Mouse (Mus musculus) cerebellum, adult 9-10 months (tissue): ENCODE results near the gene Pfdn2.

Source experiments
- DNase-seq: peaks from one replicate; pipeline ENCODE4 v3.0.0; 2022

Gene Pfdn2

DNA sequence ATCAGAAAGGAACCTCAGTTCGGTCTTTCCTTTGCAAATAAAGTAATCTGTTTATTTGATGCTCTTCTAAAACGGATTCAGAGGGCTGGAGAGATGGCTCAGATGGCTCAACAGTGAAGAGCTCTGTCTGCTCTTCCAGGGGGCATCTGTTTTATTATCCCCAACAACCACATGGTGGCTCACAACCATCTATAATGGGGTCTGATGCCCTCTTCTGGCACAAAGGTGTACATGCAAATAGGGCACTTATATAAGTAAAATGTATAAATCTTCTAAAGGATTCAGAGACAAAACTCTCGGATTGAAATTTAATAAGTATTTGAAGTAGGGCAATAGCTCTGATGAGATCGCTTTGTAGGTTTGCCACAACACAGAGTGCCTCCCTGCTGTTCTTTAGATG is 13.0 kb downstream of the Pfdn2 start:
- peak; percentile 69 for DNase-seq

DNA sequence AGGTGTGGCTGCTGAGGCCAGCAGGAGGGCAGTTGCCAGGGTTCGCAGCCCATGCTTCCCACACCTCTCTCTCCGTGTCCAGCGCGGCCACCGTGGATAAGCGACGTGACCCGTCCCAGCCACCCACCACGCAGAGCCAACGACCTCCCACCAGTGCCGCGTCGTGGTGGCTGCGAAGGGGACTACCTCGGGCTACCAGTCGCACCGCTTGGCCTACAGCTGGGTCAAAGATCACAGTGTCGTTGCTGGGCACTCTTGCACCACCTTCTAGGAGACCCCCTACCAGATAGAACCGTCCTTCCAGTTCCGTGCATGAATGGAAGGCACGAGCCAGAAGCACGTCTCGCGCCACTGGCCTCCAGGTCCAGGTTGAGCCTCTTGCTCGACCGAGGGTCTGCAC is 14.8 kb downstream of the Pfdn2 start:
- no peak for DNase-seq

DNA sequence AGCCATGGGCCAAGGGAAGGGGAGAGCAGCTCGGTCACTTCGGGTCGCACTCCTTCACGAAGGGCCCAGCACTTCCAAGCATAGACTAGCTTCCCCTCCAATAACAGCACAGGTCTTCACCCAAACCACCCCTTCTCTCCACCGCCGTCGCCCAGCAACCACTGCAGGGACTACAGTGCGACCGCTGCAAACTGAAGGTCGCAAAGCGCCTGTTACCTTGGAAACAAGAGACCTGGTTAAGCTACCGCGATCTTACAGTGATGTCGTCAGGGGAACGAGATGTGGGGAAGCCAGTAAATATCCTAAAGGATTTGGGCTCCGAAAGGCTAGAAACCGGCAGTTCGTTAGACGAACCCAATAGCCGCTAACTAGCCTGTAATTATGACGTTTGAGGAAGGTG is 15.2 kb downstream of the Pfdn2 start, which contains the start of gene Klhdc9:
Klhdc9 (minus strand) TSS at position 143 of the 400 bp plus-strand sequence.
- DNase-seq: peak; percentile 92

DNA sequence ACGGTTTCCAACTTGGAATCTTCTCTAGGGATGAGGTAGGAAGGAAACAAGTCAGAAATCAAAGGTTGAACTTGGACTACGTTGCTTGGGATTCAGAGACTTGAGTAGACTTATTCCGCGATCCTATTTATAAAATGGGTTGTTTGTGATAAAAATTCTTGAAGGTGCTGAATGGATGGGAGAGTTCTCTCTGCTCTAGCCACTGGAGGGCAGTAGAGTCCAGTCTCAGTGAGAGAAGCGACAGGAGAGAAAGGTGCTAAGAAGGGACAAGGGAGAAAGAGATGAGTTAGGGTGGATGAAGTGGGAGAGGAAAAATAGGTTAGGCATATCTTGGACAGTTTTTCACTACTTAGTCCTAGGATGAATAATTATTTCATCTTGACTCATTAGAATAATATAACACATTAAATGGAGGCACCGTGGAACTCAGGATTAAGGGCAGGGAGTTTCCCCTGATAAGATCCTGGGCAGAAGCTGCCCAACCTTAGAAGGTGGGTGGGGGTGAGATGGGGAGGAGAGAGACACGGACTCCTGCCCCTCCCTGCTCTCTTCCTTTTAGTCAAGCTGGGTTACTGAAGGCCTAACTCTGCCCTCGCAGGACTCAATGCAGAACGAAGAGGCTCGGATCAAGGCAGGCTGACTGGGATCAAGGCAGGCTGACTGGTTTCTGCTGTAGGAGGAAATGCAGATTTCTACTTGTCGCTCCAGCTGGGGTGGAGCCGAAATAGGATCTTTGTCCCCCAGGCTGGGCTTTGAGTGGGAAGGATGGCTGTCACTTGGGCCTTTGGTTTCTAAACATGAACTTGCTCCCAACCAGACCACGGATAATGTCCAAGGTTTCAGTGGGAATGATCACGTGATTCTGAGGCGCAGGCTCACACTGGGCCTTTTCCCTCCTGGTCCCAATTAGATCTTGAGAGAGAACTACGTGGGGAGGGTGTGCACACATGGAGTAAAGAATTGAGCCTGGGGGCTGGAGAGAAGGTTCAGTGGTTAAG is 15.9 kb downstream of the Pfdn2 start:
- DNase-seq: peak; percentile 89

DNA sequence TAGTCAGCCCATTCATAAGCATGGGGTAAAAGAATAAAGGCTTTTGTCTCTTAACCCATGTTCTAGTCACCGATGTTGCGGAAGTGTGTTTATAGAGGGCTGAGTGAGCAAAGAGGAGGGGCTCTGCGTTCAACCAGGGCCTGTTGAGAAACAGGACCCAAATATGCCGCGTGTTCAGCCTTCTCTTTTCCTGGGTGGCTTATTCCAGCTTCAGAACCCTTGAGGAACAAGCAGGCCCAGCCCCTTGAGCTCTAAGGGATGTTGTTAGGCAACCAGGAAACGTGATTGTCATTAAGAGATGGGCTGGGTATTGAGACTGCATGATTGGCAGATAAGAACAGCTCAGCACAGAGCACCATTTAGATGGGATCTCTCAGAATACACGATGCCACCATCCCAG is 20.5 kb downstream of the Pfdn2 start:
- no peak for DNase-seq

DNA sequence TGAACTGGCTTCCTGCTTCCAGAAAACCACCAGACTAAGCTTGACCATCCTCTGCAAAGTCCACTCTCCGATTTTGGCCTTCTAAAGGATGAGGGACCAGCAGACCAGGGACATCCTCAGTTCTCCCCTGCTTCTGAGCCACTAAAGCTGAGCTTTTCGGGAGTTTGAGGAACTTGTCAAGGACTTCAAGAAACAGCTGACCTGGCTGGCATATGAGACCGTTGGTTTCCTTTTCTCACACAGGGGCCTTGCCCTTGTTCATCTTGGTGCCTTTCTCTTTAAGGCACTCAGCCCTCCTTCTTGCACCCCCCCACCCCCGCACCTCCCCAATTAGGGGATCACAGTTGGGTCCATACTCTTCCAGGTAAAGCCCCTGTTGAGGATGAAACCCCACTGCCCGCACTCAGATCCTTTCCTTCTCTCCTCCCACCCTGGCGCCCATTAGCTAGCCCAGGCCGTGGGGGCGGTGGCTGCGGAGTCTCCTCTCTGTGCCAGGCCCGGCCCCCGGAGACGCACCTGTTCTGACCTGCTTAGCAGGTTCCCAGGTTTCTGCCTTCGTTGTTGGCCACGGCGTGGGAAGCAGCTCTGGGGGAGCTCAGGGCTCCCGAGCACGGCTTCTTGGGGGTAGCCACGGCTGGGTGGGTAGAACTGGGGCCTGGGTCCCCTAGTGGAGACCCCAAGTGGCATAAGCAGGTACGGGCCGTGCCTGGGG is 24.5 kb downstream of the Pfdn2 start, which contains the start of gene Nectin4:
Nectin4 (plus strand) TSS at position 255 of the 712 bp plus-strand sequence.
- DNase-seq: no peak

DNA sequence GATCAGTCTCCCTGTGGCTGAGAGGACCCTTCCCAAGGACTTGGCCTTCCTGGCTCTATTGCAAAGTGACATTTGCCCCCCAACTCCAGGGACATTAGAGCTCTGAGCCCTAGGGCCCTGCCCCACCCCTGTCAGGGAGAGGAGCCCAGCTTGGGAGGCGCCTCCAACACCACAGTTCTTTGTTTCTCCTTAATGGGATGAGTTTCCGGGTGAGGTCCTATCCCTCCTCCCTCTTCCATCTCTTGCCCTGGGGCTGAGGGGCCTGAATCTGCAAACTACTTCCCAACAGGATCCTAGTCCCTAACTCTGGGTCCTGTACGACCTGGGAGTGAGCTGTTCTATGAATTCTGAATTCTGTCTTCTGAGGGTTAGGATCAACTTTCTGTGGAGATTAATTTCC is 27.4 kb downstream of the Pfdn2 start:
- no peak for DNase-seq

DNA sequence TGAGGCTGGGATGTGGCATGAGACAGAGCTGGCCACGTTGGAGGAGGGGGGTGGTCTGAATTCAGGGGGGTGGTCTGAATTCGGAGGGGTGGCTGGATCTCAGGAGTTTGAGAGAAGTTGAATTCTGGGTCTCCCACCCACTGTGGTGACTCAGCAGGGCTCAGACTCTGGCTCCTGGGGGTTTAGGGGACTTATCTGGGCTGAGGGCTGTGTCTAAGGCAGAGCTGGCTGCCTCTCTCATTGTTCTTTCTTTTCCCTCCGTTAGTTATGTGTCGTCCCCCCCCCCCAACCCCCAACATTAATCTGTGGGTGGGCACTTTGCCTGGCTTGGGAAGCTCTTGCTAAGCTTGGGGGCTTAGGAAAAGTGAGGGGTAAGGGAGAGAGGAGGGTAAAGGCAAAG is 28.5 kb downstream of the Pfdn2 start:
- DNase-seq: no peak

DNA sequence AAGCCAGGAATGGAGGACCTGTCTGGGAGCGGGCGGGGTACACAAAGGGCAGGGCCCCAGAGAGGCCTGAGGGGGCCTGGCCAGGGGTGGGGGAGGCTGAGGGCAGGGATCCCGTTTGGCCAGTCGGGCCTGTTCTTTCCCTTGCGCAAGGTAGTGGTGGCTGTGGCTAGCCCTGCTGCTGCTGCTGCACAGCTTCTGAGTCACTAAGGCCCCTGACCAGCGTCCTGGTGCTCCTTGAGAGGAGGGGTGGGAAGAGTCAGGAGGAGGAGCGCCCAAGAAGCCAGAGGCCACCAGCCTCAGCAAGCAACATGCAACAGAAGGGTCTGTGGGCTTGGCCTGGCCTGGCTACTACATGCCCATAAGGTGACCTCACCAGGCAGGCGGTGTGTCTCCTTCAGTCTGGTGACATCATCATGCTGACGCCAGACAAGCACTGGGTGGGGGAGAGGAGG is 30.2 kb downstream of the Pfdn2 start:
- no peak for DNase-seq

DNA sequence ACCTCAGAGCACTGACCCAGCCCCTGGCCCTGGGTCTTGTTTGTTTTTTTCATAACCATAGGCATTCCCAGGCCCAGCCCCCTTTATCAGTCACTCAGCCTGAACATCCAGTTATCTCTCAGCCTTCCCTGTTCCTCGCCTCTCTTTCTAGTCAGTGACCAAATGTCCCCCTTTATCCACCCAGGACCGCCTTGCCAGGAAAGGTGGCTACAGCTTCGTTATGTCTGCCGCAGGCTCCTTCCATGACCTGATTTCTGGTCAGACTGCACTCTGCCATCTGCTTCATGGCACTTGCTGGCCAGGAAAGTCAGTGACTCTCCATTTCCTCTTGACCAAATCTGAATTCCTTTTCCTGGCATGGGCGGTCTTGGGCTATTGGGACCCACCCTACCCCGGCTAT is 32.8 kb downstream of the Pfdn2 start:
- peak; percentile 74 for DNase-seq

DNA sequence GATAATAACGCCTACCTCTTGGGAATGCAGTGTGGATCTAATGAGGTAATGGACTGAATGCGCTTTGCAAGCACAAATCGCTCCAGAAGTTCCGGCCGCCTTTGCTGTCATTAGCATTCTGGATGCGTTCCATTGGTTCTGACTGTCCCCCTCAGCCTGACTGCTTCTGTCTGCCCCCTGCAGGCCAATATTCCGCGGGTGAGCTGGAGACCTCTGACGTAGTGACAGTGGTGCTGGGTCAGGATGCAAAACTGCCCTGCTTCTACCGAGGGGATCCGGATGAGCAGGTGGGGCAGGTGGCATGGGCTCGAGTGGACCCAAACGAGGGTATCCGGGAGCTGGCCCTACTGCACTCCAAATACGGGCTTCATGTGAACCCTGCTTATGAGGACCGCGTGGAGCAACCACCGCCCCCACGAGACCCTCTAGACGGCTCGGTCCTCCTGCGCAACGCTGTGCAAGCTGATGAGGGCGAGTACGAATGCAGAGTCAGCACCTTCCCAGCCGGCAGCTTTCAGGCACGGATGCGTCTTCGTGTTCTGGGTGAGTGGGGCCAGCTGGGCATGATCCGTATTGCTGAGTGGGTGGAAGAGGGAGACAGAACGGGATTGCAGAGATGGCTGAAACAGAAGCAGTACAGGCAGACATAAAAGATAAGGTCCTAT is 34.6 kb downstream of the Pfdn2 start:
- DNase-seq: peak; percentile 93

DNA sequence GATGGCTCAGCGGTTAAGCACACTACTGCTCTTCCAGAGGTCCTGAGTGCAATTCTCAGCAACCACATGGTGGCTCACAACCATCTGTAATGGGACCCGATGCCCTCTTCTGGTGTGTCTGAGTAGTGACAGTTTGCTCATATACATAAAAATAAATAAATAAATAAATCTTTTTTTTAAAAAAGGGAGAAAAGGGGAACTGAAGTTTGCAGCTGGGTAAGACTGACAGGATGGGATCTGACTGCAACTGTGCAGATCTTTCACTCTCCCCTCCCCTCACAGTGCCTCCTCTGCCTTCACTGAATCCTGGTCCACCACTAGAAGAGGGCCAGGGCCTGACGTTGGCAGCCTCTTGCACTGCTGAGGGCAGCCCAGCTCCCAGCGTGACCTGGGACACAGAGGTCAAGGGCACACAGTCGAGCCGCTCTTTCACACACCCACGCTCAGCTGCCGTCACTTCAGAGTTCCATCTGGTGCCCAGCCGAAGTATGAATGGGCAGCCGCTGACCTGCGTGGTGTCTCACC is 36.7 kb downstream of the Pfdn2 start:
- DNase-seq: no peak

DNA sequence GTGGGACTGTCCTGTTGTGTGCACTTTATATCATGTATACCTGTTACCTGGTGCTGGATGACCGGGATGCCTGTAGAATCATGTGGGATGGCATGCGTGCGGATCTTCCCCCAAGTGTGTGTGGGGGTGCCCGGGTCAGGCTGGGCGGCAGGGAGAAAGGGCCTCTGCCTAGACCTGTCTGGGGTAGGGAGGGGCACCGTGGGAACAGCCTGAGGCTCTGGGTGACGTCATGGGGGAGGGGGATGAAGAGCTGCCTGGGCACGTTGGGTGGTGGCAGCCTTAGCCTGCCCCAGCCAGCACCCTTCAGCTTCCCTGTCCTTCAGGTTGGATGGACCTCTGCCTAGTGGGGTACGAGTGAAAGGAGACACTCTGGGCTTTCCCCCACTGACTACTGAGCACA is 38.9 kb downstream of the Pfdn2 start:
- DNase-seq: no peak

DNA sequence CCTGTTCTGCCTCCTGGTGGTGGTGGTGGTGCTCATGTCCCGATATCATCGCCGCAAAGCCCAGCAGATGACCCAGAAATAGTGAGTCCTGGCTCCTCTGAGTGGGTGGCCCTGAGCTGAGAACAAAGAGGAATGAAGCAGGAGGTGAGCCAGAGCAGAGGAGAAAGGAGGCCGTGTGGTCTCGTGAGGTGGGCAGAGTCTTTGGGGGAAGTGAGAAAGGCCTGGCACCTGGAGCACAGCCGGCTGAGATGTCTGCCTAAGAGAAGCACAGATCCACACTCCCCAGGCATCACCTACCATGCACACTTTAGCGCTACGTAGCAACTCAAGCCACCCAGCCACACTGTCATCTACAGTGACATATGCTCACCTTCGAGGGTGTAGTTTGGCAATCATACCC is 39.7 kb downstream of the Pfdn2 start:
- no peak for DNase-seq

DNA sequence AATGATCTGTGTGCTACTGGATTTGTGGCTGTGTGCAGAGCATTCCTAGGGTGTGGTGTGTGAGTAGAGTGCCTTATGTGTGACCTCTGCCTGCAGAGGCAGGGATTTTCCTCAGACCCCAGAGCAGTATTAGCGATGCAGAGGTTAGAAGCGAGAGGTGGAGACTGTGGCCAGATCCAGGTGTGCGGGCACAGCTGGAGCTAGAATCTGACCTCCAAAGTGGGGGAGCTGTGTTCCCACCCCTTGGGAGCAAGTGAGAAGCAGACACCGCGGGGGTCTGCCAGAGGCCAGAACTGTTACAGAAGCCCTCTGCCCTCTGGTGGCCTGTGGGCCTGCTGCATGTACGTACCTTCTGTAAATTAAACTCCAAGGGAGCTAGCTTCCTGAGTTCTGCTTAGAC is 41.6 kb downstream of the Pfdn2 start:
- no peak for DNase-seq

DNA sequence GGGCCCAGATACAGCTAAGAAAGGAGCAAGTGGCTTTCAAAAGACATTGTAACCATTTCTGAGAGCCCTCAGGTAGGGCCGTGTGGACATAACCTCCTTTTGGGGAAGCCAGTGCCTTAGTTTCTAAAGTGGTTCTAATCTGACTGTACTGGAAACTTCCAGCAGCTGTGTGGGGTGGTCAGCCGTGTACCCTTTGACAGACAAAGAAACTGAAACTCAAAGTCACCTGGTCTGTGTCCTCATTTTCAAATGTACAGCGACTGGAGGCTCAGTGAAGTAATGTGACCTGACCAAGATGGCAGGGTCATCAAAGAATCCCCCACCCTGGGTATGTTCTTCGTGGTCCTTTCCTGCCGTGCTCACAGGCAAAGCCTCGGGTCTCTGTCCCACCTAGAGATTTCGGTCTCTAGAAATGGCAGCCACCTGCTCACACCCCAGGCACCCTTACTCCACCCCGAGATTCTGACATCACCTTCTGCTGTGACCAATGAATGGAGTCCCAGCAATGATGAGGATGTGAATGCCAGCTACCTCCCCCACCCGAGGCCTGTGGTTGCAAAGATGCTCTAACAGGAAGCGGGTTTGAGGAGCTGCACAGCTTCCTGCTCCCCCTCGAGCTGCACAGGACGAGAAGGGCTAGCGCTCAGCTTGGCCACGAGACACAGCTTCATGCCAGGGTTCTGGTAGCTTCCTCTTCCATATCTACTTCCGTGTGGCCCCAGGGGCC is 43.1 kb downstream of the Pfdn2 start, which contains the start of gene Arhgap30:
Arhgap30 (plus strand) TSS at position 579 of the 727 bp plus-strand sequence.
- DNase-seq: no peak

DNA sequence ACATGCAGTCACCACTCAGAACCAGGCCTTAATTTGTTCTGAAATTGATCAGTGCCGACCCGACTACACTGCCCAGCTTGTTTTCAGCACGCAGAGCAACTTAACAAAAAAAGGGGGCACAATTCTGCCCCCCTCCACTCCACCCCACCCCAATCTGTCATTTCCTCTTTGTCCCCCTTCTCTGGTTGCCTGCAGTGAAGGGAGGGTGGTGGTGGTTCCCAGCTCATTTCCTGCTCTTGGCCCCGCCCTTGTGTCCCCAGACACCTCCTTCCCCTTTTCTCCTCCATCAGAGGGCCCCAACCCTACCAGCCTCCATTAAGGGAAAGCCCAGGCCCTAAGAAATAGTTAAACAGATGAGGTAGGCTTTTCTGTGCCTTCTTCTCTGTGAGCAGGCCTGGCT is 44.6 kb downstream of the Pfdn2 start:
- no peak for DNase-seq

DNA sequence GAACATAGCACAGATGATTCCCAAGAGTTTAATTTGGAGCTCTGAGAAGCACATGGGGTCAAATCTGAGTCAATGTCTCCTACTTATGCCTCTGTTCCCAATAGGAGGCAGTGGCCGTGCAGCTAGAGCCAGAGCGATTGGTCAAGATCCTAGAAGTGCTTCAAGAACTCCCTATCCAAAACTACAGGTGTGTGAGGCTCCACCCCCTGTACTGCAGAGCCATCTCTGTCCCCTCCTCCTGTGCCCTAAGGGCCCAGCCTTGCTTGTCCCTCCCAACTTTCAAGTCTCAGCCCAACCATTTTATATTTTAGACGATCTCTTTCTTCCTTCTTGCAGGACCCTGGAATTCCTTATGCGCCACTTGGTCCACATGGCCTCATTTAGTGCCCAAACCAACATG is 56.4 kb downstream of the Pfdn2 start:
- DNase-seq: no peak

DNA sequence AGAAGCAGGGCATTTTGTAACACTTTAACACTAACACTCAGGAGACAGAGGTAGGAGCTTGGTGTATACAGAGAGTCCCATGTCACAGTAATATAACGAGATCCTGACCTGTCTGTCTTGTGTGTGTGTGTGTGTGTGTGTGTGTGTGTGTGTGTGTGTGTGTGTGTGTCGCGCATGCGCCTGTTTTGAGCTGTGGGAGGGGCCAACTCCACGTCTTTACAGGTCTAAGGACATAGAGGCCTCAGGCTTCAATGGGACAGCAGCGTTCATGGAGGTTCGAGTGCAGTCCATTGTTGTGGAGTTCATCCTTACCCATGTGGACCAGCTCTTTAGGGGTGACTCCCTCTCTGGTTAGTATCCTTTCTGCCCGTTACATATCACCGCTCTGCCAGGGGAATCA is 57.5 kb downstream of the Pfdn2 start:
- DNase-seq: no peak

DNA sequence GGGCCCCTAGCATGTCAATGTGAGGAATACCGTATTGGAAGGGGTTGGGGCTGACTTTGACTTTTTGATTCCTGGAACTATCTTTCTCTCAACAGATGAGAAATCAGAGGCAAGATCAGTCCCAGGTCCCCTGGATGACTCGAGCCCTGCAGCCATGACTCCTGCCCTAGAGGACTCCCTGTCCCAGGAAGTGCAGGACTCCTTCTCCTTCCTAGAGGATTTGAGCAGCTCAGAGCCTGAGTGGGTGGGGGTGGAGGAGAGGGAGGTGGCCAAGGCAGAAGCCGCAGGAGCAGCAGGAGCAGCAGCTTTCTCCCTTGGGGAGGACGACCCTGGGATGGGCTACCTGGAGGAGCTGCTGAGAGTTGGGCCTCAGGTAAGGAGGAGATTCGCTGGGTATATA is 61.8 kb downstream of the Pfdn2 start:
- DNase-seq: no peak
